Mouse (Mus musculus) fat pad, adult 2 months (tissue): ENCODE measurements around the gene Zfp260.
A peak's percentile ranks its signal among the peaks of the same experiment; 100 is the strongest.
"Not testable (repeated sequence)": the region's sequence is repeated elsewhere in the genome, so short reads cannot be mapped to it uniquely, and the experiment has no call there.

Source experiments
- DNase-seq: peaks from one replicate; pipeline ENCODE4 v3.0.0-alpha.2; 2011; ENCODE audit warnings: low read depth, low spot score; ENCODE audit errors: extremely low read depth

Gene Zfp260

DNA sequence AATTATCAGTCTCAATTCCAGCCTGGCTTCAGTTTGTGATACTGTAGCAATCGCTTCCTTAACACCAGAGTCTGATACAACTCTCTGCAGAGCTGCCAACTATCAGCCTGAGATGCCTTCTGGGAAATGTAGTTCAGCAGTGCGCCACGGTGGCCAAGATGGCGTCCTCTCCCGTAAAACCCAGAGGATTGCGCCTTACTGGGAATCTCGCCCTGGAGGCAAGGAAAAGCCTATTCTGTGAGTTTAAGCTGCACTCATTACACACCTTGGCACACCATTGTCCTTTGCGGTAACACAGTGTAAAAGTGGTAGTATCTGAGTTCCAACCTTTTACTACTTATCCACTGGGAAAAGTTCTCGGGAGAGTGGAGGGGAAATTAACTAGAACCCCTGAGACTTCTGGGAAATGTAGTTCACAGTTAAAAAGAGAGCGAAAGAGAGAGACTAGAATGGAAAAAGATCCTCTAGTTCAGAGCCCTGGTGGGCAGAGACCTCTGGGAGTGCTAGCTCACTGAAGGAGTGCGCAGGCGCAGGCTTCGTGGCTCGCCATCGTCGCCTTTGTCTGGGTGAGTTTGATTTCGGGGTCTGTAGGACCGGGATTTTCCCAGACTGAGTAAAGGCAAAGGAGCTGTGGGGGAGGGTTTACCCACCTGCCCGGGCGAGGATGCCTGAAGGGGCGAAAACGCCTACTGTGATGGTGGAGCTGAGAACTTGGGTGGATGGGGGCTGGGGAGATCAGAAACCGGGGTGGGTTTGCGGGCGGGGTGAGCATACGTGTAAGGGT, at the start of gene Zfp260:
Gene Zfp260, plus strand, starts transcription at position 132 of the 784 bp plus-strand sequence.
- peak; percentile 62 for DNase-seq

DNA sequence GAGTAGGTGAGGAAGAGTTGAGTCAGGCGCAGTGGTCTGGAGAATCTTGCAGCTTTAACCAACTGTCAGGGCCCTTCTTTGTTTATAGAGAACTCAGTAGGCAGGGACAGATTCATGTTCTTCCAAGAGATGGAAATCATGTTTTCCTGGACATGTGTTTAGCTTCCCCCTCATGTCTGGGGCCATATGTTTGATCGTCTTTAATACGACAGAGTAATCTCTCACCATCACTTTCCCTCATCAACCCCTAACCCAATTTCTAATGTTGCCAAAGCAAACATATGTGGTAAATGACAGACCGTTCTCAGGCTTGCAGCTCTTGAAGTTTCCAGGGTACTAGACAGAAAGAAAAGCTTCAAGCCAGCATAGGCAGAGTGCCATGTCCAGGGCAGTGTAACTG, 46.5 kb upstream of the Zfp260 start:
- DNase-seq: no peak

DNA sequence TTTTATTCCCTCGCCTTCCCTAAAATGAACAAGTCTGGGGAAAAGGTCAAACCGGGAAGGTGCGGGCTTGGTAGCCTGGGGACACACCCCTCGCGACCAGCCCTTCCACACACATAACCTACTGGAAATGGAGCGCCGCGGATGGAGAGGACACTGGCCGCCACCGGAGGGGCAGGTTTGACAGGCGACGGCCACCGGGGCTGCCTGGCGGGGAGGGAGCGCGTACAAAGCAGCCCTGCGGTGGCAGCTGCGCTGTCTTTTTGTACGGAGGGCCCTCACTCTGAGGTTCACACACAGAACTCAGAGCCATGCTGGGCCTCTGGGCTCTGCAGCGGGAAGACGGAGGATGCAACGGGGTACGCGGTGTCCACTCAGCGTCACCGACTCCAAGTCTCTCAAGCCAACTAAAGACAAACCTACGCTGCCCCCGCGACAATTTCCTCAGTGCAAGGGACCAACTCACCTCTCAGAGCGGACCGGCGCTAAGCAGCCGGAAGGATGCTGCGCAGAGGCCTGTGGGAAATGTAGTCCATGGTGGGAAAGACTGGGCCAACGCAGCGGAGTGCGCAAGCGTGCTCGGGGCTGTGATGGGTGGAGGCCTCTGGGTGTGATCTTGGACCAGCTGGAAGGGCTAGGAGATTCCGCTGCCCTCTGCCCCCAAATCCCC, 43.6 kb upstream of the Zfp260 start, which contains the start of gene Zfp14:
Gene Zfp14, minus strand, starts transcription at position 499 of the 667 bp plus-strand sequence.
- DNase-seq: no peak

DNA sequence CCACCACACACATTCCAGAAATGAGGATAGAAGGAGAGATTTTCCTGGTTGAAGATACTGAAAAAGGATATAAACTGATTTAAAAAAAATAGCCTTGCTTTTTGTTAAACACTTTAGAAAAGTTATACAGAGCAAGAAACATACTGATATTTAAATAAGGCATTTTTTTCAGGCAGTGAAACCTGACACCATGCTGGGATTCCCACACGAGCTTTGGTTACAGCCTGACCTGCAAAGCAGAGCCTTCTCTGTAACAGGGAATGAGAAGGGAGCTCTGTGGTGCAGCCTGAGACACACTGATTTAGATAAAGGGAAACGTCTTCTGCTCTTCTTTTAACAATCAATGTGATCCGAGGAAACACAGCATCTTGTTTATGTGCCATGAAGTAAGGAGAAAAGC, 41.0 kb upstream of the Zfp260 start:
- no peak for DNase-seq

DNA sequence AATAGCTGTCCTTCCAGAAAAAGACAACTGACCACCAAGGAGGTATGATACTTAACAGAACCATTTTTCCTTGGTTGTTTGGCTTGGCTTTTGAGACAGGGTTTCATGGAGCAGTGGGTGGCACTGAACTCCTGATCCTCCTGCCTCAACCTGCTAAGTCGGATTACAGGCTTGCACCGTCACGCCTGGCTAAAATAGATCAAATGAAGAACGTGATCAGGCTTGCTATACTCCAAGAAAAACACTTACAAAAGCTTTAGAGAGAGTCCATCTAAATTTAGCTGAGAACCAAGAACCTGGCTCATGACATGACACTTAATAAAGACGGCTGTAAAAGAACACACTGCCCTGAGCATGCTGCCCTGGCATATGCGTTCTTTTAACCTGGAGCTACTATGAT, 34.2 kb upstream of the Zfp260 start:
- peak; percentile 80 for DNase-seq

DNA sequence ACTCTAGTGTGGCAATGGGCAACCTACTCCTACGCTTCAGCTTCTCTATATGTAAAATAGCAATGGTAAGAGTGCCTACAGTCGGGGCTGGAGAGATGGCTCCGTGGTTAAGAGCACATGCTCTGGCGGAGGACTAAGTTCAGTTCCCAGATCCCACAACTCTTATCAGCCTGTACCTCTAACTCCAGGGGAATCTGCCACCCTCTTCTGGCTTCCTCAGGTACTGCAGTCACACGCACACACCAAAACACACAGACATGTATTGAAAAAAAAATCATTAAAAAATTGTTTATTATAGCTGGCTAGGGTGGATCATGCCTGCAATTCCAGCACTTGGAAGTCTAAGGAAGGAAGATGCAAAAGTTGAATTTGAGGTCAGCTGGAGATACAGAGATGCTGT, 32.1 kb upstream of the Zfp260 start:
- no peak for DNase-seq

DNA sequence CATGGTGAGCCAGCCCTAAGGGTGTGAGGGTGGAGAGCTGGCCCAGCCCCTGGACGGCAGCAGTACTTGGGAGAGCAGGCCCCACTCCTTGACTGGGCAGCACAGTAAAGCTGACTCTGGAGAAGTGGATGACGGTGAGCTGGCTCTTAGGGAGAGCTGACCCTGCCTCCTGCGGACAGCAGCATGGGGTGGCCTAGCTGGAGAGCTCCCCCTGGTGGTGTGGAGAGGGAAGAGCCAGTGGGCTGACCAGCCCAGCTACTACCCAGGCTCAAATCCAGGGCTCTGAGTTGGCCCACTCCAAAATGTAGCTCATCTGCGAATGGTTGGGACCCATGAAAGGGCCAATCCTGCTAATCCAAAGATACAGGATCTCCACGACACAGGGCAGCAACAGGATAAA, 30.0 kb upstream of the Zfp260 start:
- DNase-seq: no peak

DNA sequence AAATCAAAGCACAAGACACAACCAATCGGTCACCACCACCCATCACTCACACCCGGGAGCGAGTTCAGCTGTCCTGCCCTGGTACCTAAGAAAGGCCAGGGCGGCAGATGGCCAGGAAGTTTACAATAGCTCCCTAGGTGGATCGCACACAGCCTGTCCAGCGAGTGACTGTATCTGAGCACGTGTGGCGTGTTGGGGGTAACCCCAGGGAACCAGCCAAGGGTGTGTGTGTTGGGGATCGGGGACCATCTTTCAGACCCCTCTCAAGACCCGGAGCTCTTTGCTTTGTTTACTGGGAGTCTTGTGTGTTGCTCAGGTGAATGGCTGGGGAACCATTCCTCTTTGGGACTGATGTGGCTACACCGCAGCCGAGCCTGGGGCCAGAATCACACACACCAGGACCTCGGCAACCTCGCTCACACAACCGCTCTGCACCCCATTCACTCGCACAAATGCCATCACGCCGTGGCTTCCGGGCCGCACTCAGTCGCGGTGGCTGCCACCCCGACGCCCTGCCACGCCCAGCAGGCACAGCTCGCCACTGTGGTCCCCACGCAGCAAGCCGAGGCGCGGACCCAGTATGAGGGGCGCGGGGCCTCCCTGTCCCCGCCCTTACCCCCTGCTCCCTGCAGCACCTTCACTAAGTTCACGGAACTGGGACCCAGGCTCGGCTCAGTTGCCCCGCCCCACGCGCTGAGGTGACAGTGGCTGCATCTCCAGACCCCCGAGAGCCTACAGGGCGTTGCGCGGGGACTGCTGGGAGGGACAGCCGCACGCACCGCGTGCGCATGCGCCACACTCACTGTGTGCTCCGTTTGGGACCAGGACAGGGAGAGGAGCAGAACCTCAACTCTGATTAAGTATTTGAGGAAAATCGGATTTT, 22.2 kb upstream of the Zfp260 start, which contains the start of gene Zfp82:
Gene Zfp82, minus strand, starts transcription at position 755 of the 883 bp plus-strand sequence.
- DNase-seq: no peak

DNA sequence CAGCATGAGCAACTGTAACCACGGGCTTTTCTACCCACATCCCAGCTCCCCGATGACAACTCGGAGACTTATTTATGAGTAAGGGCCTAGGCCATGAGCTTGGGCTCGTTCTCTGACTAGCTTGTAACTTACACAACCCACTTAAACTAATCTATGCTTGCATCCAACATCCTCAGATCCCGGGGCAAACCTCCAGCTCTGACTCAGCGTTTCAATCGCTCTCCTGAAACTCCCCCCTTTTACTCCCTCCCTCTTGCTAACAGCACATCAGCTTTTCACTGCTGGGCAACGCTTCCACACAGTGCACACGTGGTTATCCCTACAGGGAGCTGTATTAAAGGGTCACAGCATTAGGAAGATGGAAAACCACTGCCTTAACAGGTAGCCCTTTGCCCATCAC, 8.1 kb upstream of the Zfp260 start:
- DNase-seq: no peak

DNA sequence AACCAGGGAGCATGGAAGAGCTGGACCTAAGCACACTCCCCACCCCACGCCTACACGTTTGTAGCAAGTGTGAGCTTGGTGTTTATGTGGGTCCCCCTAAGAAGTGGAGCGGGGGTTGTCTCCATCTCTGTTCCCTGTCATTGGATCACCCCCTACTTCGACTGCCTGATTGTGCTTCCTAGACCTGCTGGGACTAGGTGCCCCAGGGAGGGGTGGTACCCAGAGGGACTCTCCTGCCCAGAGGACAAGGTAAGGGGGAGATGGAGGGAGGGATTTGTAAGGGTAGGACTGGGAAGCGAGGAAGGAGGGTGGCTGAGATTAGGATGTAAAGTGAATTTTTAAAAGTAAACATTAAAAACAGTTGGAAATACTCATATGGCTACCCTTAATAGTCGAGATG, 5.2 kb upstream of the Zfp260 start:
- DNase-seq: no peak

DNA sequence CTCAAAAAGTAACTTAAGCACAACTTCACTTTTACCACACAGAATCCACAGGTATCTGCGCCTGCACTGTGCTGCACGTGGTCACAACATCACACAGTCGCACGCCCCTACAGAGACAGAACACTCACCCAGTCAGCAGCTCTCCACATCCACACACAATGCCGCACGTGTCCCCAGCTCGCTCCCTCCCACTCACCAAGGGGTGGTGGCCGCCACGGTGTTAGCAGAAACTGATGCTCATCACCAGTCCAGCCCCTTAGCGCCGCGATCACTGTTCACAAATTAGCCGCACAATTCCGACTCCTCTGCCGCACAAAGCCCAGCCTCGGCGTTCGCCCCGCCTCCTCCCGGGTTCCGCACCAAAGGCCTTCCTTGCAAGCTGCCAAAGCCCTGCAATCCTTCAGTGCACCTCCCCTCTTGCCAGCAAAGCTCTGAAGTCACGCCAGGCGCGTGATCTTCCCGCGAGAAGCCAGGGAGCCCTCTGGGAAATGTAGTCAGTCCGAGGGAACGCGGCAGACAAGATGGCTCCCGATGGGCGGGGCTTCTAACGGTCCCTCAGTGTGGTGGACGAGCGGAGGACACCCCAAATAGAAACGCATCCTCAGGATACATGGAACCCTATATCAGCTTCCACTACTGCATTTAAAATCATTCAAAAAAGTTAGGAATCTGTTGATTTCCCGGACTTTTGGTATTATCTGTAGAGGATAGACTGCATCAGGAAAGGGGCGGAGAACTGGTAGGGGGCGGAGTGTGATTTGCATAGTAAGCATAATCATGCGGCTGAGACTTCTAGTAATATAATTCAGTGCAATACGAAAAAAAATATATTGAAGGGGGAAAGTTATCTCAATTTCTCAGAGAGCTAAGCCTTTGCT, 4.2 kb upstream of the Zfp260 start, which contains the start of the genes Gm26920 and Zfp566:
Gene Gm26920, minus strand, starts transcription at position 319 of the 878 bp plus-strand sequence.
Gene Zfp566, minus strand, starts transcription at position 436 of the 878 bp plus-strand sequence.
- DNase-seq: peak; percentile 68

DNA sequence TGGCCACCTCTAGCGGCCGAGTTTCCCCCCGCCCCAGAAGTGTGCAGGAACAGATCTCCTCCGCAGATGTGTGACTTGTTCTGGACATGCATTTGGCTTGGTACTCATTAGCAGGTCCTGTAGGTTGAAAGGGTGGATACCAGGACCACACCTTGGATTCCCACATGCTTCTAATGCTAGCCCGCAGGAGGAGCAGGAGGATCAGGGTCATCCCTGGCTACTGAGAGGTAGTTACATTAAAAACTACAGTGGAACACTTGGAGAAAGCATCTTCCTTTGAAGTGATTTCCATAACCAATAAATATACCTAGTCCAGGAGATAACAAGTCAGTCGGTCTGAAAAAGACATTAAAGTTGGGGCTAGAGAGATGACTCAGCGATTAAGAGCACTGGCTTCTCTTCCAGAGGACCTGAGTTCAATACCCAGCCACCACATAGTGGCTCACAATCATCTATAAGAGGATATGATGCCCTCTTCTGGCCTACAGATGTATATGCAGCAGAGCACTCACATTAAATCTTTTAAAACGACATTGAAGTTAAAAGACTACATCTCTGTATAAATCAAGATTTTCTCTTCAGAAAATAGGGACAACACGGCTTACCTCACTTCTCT, 3.5 kb upstream of the Zfp260 start:
- no peak for DNase-seq

DNA sequence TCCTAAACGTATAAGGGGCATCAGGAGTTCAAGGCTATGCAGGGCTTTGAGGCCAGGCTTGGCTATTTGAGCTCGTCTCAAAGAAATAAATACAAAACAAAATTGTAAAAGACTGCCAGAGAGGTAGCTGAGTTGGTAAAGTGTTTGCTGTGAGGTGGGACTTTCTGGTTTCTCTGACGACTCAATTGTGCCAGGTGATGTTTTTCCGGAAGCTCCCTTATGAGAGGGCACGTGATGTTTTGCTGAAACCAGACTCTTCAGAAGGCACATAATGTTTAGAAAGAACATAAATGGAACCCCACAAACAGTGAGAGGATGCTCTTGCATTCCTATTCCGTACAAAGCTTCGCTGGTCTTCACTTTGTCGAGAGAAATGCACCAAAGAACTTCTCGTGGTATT, 1.9 kb upstream of the Zfp260 start:
- no peak for DNase-seq

DNA sequence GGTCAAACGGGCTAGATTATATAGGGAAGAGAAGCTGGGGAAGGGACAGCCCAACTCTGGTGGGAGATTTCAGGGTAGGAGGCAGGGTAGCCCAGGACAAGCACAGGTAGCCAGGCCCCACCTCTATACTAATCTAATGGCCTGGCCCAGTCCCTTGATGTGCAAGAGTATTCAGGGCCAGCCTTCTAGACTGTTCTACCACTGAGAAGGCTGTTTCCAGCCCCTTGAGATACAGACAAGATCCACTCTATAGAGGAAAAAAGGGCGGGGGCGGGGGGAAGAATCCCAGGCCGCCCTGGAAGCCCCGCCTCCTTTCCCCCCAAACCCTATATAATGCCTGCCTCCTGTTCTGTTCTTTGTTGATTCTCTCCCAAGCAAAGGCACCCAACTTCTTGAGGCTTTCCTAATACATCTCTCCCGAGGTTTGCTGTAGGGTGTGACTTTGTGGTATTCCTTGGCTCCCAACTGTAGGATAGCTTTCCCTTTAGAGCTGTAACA, 610 bp upstream of the Zfp260 start:
- DNase-seq: no peak

DNA sequence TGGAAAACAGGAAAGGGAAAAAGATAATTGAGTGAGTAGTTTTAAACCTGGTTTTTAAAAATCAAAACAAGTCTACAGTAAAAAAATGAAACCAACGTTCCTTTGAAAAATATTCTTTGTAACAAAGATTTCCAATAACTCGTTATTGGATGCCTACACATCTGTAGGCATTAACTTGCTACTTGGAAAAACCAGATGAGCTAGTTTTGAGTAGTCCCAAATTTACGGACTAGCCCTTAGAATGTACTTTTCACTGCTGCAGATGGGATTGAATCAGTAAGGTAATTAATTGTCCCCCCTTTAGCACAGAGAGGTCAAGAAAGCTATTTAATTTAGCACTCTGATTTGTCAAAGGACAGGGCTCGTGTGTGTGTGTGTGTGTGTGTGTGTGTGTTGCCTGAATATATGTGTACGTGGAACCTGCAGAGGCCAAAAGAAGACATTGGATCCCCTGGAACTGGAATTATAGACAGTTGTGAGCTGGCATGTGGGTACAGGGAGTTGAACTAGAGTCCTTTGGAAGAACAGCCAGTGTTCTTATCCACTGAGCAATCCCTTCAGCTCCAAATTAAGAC, 1.1 kb downstream of the Zfp260 start:
- no peak for DNase-seq

DNA sequence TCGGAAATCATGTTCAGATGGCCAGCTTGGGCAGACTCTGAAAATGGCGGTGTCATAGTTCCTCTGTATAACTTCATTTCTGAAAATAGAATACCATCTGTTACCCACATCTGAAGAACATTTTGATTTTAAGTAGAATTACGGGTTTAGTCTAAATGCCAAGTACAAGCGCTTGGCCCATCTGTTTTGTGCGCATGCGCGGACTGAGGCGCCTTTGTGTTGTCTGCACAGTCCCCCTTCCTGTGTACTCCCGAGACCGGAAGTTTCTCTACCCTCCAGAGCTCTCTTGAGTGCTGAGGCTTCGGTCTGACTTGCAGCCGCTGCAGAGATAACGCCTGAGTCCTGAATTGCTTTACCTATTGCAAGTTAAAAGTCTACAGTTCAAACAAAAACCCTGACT, 4.7 kb downstream of the Zfp260 start:
- no peak for DNase-seq

DNA sequence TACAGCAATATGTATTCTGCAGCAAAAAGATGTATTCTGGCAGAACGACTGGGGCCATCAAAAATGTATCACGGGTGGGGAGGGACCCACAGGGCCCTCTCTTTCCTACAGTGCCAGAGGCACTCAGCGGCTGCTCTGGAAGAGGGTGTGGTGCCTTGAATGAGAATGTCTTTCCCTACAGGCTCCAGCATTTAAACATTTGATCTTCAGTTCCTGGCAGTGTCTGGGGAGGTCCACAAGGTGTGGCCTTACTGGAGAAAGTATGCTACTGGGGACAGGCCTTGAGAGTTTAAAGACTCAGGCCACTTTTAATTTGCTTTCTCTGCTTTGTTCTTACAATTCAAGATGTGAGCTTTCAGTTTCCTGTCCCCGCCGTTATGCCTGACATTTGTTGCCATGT, 21.5 kb downstream of the Zfp260 start:
- DNase-seq: no peak

DNA sequence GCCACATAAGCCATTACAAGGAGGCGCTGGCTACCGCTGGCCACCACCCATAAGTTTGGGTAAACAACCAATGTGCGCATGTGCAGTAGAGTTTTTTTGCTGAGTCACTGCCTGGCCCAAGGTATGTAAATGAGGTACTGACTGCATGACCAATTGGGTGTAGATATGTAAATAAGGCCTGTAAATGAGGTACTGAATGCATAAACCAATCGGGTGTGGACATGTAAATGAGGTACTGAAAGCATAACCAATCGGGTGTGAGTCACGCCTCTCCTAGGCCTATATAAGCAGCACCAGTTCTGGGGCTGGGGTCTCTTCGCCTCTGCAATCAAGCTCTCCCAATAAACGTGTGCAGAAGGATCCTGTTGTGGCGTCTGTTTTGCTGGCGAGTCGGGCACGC, 23.4 kb downstream of the Zfp260 start:
- DNase-seq: not testable (repeated sequence)
